Mouse (Mus musculus) lung, embryonic 16.5 days (tissue): Measurements from ENCODE around the gene Hnrnpa3. TPM values are rescaled to one million over a fixed set of nuclear protein-coding genes. Genes with fewer than 3 reads are reported as not detected.
"Not testable (repeated sequence)": the region's sequence is repeated elsewhere in the genome, so short reads cannot be mapped to it uniquely, and the experiment has no call there.

ENCODE experiments used
- ATAC-seq: fragments of 200-750 bp; cut with Nextera tagmentation; 2 replicates; pipeline ENCODE4 v1.8.0; 2017; ENCODE audit warnings: low read depth, mild to moderate bottlenecking, moderate library complexity
- H3K27ac ChIP-seq: fragments of 300-500 bp; sonication (generic); 2 replicates; pipeline ENCODE4 v1.5.1; 2014; ENCODE audit warnings: mild to moderate bottlenecking, control low read depth, low read length
- H3K27me3 ChIP-seq: fragments of 300-500 bp; sonication (generic); 2 replicates; pipeline ENCODE4 v1.6.1; 2014; ENCODE audit warnings: low read depth, low read length, mixed read lengths; ENCODE audit not compliant: control insufficient read depth, insufficient read depth
- H3K36me3 ChIP-seq: fragments of 300-500 bp; sonication (generic); 2 replicates; pipeline ENCODE4 v1.6.1; 2014; ENCODE audit warnings: low read length; ENCODE audit not compliant: control insufficient read depth, insufficient read depth
- H3K4me1 ChIP-seq: fragments of 300-500 bp; sonication (generic); replicated peaks from 2 replicates; pipeline ENCODE4 v1.6.1; 2014; ENCODE audit warnings: low read length, mixed read lengths; ENCODE audit not compliant: control insufficient read depth, insufficient read depth
- H3K4me2 ChIP-seq: fragments of 300-500 bp; sonication (generic); 2 replicates; pipeline ENCODE4 v1.6.1; 2014; ENCODE audit warnings: low read depth, low read length, control low read depth
- H3K4me3 ChIP-seq: fragments of 300-500 bp; sonication (generic); 2 replicates; pipeline ENCODE4 v1.5.1; 2014; ENCODE audit warnings: mild to moderate bottlenecking, low read length, control low read depth
- H3K9ac ChIP-seq: fragments of 300-500 bp; sonication (generic); 2 replicates; pipeline ENCODE4 v1.6.1; 2014; ENCODE audit warnings: low read length, control low read depth
- H3K9me3 ChIP-seq: fragments of 300-500 bp; sonication (generic); 2 replicates; pipeline ENCODE4 v1.6.1; 2016; ENCODE audit warnings: low read length; ENCODE audit not compliant: control insufficient read depth
- WGBS: fragments of 180-500 bp; shearing (Covaris S2); extraction: QIAGEN DNeasy Blood & Tissue Kit; methylation state at CpG from one replicate; pipeline ENCODE4 v1.1.7; 2014; 5-methylcytosine and 5-hydroxymethylcytosine counted together
- polyA plus RNA-seq: library from polyadenylated mRNA; unstranded; fragments of >200 nt; fragmentation: Nextera tagmentation; extraction: Ambion mirVana; gene quantifications from 2 replicates; pipeline ENCODE4 v1.2.1, GENCODE M21; 2015

Gene Hnrnpa3
- polyA plus RNA-seq, 1 experiment from 2014 or later: 346 TPM

GRCm38 (mm10) chr2:75634431-75634830, 24.6 kb upstream of the Hnrnpa3 start:
- not testable (repeated sequence) for H3K27ac ChIP-seq, H3K4me2 ChIP-seq, H3K9ac ChIP-seq, H3K4me1 ChIP-seq, H3K36me3 ChIP-seq, H3K9me3 ChIP-seq, H3K27me3 ChIP-seq, ATAC-seq, H3K4me3 ChIP-seq
- WGBS: 87% methylated on average over 14 of the region's 14 CpGs

GRCm38 (mm10) chr2:75636261-75637054, 22.6 kb upstream of the Hnrnpa3 start:
- H3K9ac ChIP-seq: no peak overlapping the region
- ATAC-seq: no peak
- 58% methylated on average over 6 of the region's 6 CpGs for WGBS
- H3K9me3 ChIP-seq: no peaks in the 10 kb centered on the region
- H3K27me3 ChIP-seq: no peaks in the 10 kb centered on the region
- H3K36me3 ChIP-seq: no peaks in the 10 kb centered on the region
- peaks cover 8% of the 10 kb centered on the region; the same call in 1 of the 2 replicates for H3K4me1 ChIP-seq
- H3K4me2 ChIP-seq: no peak overlapping the region
- H3K27ac ChIP-seq: no peak overlapping the region
- H3K4me3 ChIP-seq: no peak overlapping the region

GRCm38 (mm10) chr2:75637055-75637304, 22.1 kb upstream of the Hnrnpa3 start:
- 93% methylated on average over 2 of the region's 2 CpGs for WGBS
- H3K4me3 ChIP-seq, H3K4me2 ChIP-seq, H3K36me3 ChIP-seq, ATAC-seq, H3K9ac ChIP-seq, H3K27me3 ChIP-seq, H3K4me1 ChIP-seq, H3K27ac ChIP-seq, H3K9me3 ChIP-seq: not testable (repeated sequence)

- Histone ChIP-seq H3K27ac (0 out of 2 replicates have a peak overlapping the region, but pooled peaks have one; percentile 52), H3K4me3 (no peak overlapping the region), H3K36me3 (no peaks in the 10 kb centered on the region), H3K27me3 (no peaks in the 10 kb centered on the region), H3K9ac (no peak overlapping the region), H3K9me3 (no peaks in the 10 kb centered on the region), H3K4me2 (no peak overlapping the region), H3K4me1 (peaks cover 8% of the 10 kb centered on the region; the same call in 1 of the 2 replicates)
- ATAC-seq: no peak
Observed at GRCm38 (mm10) chr2:75637361-75637760, 21.7 kb upstream of the Hnrnpa3 start.

- H3K27ac ChIP-seq: peak overlapping the region; percentile 52; the same call in 1 of the 2 replicates
- H3K4me1 ChIP-seq, H3K27me3 ChIP-seq, H3K4me3 ChIP-seq, H3K9ac ChIP-seq, H3K36me3 ChIP-seq, H3K9me3 ChIP-seq, H3K4me2 ChIP-seq: not testable (repeated sequence)
- ATAC-seq: peak; percentile 35; the same call in 1 of the 2 replicates
- WGBS: 88% methylated on average over 6 of the region's 6 CpGs
Observed at GRCm38 (mm10) chr2:75637822-75638221, 21.2 kb upstream of the Hnrnpa3 start.

- H3K27me3 ChIP-seq, H3K36me3 ChIP-seq, ATAC-seq, H3K9ac ChIP-seq, H3K9me3 ChIP-seq: not testable (repeated sequence)
- H3K27ac ChIP-seq: peak overlapping the region; percentile 70; the same call in 1 of the 2 replicates
- H3K4me3 ChIP-seq: peak overlapping the region; percentile 20; the same call in 1 of the 2 replicates
- WGBS: 2% methylated on average over 11 of the region's 12 CpGs
- H3K4me2 ChIP-seq: 0 out of 2 replicates have a peak overlapping the region, but pooled peaks have one; percentile 20
- peaks cover 11% of the 10 kb centered on the region for H3K4me1 ChIP-seq
Observed at GRCm38 (mm10) chr2:75639535-75639934, 19.5 kb upstream of the Hnrnpa3 start.

GRCm38 (mm10) chr2:75642312-75642711, 16.7 kb upstream of the Hnrnpa3 start:
- H3K36me3 ChIP-seq, H3K4me3 ChIP-seq, H3K4me2 ChIP-seq, H3K9me3 ChIP-seq, H3K9ac ChIP-seq, ATAC-seq, H3K27me3 ChIP-seq, H3K27ac ChIP-seq: not testable (repeated sequence)
- peaks cover 11% of the 10 kb centered on the region for H3K4me1 ChIP-seq
- 31% methylated on average over 4 of the region's 4 CpGs for whole genome bisulfite sequencing

GRCm38 (mm10) chr2:75642795-75643550, 16.1 kb upstream of the Hnrnpa3 start:
- Histone ChIP-seq H3K27me3 (no peaks in the 10 kb centered on the region), H3K4me3 (no peak overlapping the region), H3K27ac (peak overlapping the region; percentile 65), H3K9ac (peak overlapping the region; percentile 7; the same call in 1 of the 2 replicates), H3K36me3 (no peaks in the 10 kb centered on the region), H3K9me3 (no peaks in the 10 kb centered on the region), H3K4me1 (peaks cover 11% of the 10 kb centered on the region), H3K4me2 (no peak overlapping the region)
- 50% methylated on average over 8 of the region's 8 CpGs for WGBS
- peak; percentile 87 for ATAC-seq

GRCm38 (mm10) chr2:75643950-75644349, 15.1 kb upstream of the Hnrnpa3 start:
- no peaks in the 10 kb centered on the region for H3K36me3 ChIP-seq
- no peaks in the 10 kb centered on the region for H3K27me3 ChIP-seq
- H3K4me2 ChIP-seq: no peak overlapping the region
- H3K4me3 ChIP-seq: no peak overlapping the region
- WGBS: 77% methylated on average over 6 of the region's 6 CpGs
- H3K9me3 ChIP-seq: no peaks in the 10 kb centered on the region
- no peak overlapping the region for H3K9ac ChIP-seq
- ATAC-seq: peak; percentile 17; the same call in 1 of the 2 replicates
- no peak overlapping the region; the same call in 1 of the 2 replicates for H3K27ac ChIP-seq
- peaks cover 11% of the 10 kb centered on the region for H3K4me1 ChIP-seq
